Mouse (Mus musculus) heart, embryonic 14.5 days (tissue): ENCODE data around the gene Wdtc1. TPM values are rescaled to one million over a fixed set of nuclear protein-coding genes. Genes with fewer than 3 reads are reported as not detected.
A peak's percentile ranks its signal among the peaks of the same experiment; 100 is the strongest.

ENCODE experiments used
- ATAC-seq: fragments of 200-750 bp; cut with Nextera tagmentation; 2 replicates; pipeline ENCODE4 v1.8.0; 2017; ENCODE audit warnings: low read depth, moderate TSS enrichment; ENCODE audit not compliant: insufficient number of reproducible peaks, insufficient read depth, low FRiP score
- H3K27ac ChIP-seq, 2 experiments: fragments of 200-500 bp in 1 of 2; fragments of 300-500 bp in 1 of 2; sonication (generic) in 1 of 2; replicated peaks in 1 of 2; 2 replicates each; pipeline ENCODE4 v1.5.1; 2012 to 2014; ENCODE audit warnings: low read depth in 2 of 2, low read length in 2 of 2, control low read depth in 1 of 2, mild to moderate bottlenecking in 1 of 2, mixed read lengths in 1 of 2; ENCODE audit not compliant: control insufficient read depth in 1 of 2, insufficient read depth in 1 of 2
- H3K27me3 ChIP-seq: fragments of 300-500 bp; sonication (generic); 2 replicates; pipeline ENCODE4 v1.6.1; 2014; ENCODE audit warnings: mild to moderate bottlenecking, low read length, control low read depth; ENCODE audit not compliant: control insufficient read depth, insufficient read depth
- H3K36me3 ChIP-seq: fragments of 300-500 bp; sonication (generic); 2 replicates; pipeline ENCODE4 v1.6.1; 2014; ENCODE audit warnings: mild to moderate bottlenecking, control low read depth, low read length, mixed read lengths; ENCODE audit not compliant: control insufficient read depth, insufficient read depth
- H3K4me1 ChIP-seq, 2 experiments: fragments of 200-500 bp in 1 of 2; fragments of 300-500 bp in 1 of 2; sonication (generic) in 1 of 2; 2 replicates each; pipeline ENCODE4 v1.6.1; 2012 to 2014; ENCODE audit warnings: low read length in 2 of 2, control low read depth in 1 of 2, mixed read lengths in 1 of 2; ENCODE audit not compliant: control insufficient read depth in 2 of 2, insufficient read depth in 2 of 2
- H3K4me2 ChIP-seq: fragments of 300-500 bp; sonication (generic); 2 replicates; pipeline ENCODE4 v1.6.1; 2014; ENCODE audit warnings: mild to moderate bottlenecking, low read length
- H3K4me3 ChIP-seq, 2 experiments: fragments of 200-500 bp in 1 of 2; fragments of 300-500 bp in 1 of 2; sonication (generic) in 1 of 2; 2 replicates each; pipeline ENCODE4 v1.5.1; 2012 to 2014; ENCODE audit warnings: low read length in 2 of 2, mild to moderate bottlenecking in 2 of 2, control low read depth in 1 of 2, low read depth in 1 of 2, moderate library complexity in 1 of 2; ENCODE audit not compliant: control insufficient read depth in 1 of 2, insufficient read depth in 1 of 2
- H3K9ac ChIP-seq: fragments of 300-500 bp; sonication (generic); 2 replicates; pipeline ENCODE4 v1.6.1; 2014; ENCODE audit warnings: mild to moderate bottlenecking, low read length
- H3K9me3 ChIP-seq: fragments of 300-500 bp; sonication (generic); 2 replicates; pipeline ENCODE4 v1.6.1; 2016; ENCODE audit warnings: low read length, control low read depth; ENCODE audit not compliant: control insufficient read depth
- WGBS: fragments of 180-500 bp; shearing (Covaris S2); extraction: QIAGEN DNeasy Blood & Tissue Kit; methylation state at CpG from one replicate; pipeline ENCODE4 v1.1.7; 2014; 5-methylcytosine and 5-hydroxymethylcytosine counted together
- polyA plus RNA-seq: library from polyadenylated mRNA; unstranded; fragments of >200 nt; fragmentation: Nextera tagmentation; extraction: Ambion mirVana; gene quantifications from 2 replicates; pipeline ENCODE4 v1.2.1, GENCODE M21; 2014

Gene Wdtc1
- polyA plus RNA-seq, 1 experiment from 2014 or later: 17.3 TPM

DNA sequence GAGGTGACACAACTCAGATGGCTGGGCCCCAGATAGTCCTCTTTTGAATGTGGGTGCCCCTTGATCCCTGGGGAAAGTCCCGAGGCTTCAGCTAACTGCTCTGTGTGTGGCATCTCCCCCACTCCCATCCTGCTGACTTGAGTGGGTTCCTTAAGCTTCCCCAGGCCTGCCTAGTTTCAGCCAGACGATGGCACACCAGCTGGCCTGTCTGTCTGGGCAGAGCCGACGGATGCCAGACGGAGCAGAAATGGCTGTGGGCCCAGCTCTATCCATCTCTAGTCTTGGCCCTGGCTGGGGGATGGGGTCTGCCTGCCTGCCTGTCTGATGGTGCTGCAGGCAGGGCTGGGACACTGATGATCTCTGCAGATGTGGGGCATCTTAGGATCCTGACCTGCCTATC lies 53.6 kb downstream of the Wdtc1 start:
- H3K4me3 ChIP-seq: no peak overlapping the region
- WGBS: 56% methylated on average over 5 of the region's 5 CpGs
- no peak for ATAC-seq
- no peaks in the 10 kb centered on the region for H3K27me3 ChIP-seq
- no peaks in the 10 kb centered on the region for H3K9me3 ChIP-seq
- H3K9ac ChIP-seq: no peak overlapping the region
- H3K4me1 ChIP-seq: peaks cover 5 to 7% of the 10 kb centered on the region in 2 experiments; a peak in 3 of 4 replicates
- no peak overlapping the region for H3K27ac ChIP-seq
- no peak overlapping the region for H3K4me2 ChIP-seq
- H3K36me3 ChIP-seq: peaks cover 73% of the 10 kb centered on the region

DNA sequence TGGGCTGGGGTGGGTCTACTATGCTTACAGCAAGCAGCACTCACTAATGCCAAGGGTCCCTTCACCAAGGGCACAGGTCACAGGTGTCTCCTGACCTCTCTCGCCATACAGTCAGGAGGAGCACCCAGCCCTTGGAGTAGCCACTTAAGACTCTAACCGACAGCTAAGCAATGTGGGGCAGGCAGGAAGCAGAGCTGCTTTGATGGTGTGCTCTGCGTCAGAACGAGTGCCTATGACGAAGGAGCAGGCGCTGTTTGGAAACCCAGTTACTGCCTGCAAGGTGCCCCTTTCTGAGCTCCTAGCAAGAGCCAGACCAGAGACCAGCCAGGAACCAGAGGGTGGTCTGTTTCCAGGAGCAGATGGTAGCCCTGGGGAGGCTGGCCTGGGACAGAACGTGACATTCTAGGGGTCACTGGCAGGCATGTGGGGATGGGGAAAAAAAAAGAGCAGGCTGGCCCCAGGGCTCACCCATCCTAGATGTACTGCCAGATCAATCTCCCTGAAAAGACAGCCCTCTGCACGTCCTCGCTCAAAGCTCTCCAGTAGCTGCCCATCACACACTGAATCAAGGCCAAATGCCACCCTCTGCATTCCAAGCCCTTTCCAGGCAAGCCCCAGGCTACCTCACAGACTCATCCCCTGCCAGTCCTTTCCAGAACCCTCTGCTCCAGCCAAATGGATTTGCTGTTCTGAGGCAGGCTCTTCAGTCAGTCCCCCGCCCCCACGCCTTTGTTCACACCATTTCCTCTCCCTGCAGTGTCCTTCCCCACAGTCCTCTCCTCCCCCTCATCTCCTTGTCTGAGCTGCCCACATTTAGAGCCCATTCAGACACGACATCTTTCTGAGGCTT lies 54.5 kb downstream of the Wdtc1 start:
- no peak overlapping the region for H3K27ac ChIP-seq
- H3K36me3 ChIP-seq: peaks cover 73% of the 10 kb centered on the region
- H3K9me3 ChIP-seq: no peaks in the 10 kb centered on the region
- peaks cover 5 to 7% of the 10 kb centered on the region in 2 experiments; a peak in 3 of 4 replicates for H3K4me1 ChIP-seq
- H3K9ac ChIP-seq: no peak overlapping the region
- 50% methylated on average over 12 of the region's 12 CpGs for WGBS
- no peaks in the 10 kb centered on the region for H3K27me3 ChIP-seq
- H3K4me3 ChIP-seq: no peak overlapping the region
- H3K4me2 ChIP-seq: no peak overlapping the region
- no peak for ATAC-seq

DNA sequence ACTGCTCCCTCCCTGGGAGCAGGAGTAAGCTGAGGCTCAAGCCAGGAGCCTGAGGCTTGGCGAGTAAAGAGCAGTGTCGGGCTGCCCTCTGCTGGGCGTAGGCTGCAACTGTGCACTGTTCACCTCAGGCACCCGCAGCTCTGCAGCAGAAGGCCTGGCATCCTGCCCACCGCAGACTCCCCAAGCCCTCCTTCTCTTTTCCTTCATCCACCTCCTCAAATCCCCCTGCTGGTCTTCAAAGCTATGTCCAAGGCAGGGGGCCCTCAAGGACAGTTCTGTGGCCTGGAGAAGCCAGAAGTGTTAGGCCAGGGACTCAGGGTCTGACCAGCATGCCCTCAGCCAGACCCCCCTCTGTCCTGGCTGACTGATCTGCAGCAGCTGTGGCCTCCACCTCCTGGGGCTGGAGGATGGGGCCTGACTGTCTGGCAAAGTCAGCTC lies 55.5 kb downstream of the Wdtc1 start:
- H3K4me3 ChIP-seq: no peak overlapping the region
- H3K36me3 ChIP-seq: peaks cover 70% of the 10 kb centered on the region
- H3K4me2 ChIP-seq: no peak overlapping the region
- H3K4me1 ChIP-seq: peaks cover 7 to 9% of the 10 kb centered on the region in 2 experiments
- H3K9ac ChIP-seq: no peak overlapping the region
- H3K27ac ChIP-seq: no peak overlapping the region
- H3K27me3 ChIP-seq: no peaks in the 10 kb centered on the region
- 2% methylated on average over 5 of the region's 5 CpGs for WGBS
- 0 out of 2 replicates have a peak, but pooled peaks have one; percentile 42 for ATAC-seq
- no peaks in the 10 kb centered on the region for H3K9me3 ChIP-seq

DNA sequence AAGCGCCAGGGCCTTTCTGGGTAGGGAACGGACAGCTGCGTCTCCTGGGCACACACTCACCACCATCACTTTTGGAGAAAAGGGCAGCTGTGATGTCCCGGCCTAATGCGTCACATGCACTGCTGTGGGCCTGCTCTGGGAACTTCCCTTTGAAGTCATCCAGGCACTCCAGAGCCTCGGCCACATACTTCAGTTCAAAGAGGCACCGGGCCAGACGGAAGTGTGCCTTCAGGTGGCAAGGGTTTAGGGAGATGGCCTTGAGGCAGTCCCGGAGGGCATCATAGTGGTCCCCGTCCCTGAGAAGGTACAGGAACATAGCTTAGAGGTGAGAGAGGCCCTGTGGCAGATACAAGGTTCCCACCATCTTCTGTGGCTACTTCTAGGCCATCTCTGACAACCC lies 55.9 kb downstream of the Wdtc1 start:
- Histone ChIP-seq H3K9me3 (no peaks in the 10 kb centered on the region), H3K36me3 (peaks cover 67% of the 10 kb centered on the region), H3K9ac (no peak overlapping the region), H3K4me2 (no peak overlapping the region), H3K4me1 (peaks cover 7 to 9% of the 10 kb centered on the region in 2 experiments), H3K27ac (no peak overlapping the region), H3K27me3 (no peaks in the 10 kb centered on the region), H3K4me3 (no peak overlapping the region)
- WGBS: 60% methylated on average over 10 of the region's 10 CpGs
- ATAC-seq: no peak

DNA sequence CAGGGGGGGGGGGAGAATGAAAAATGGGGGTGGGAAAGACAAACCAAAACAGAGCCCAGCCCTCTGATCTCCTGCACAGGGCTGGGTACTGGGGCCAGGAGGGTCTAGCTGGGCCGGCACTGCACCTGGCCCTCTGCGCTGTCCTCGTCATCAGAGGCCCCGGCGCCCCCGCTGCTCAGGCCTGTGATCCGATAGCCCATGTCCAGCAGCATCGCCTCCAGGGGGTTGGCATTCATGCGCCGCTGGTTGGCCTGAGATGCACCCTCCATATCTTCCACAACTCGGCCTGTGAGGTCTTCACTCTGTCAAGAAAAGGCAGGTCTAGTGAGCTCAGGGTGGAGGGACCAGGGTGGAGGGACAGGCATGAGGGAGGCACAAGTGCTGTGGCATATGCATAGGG lies 59.2 kb downstream of the Wdtc1 start:
- Histone ChIP-seq H3K4me2 (no peak overlapping the region), H3K4me3 (no peak overlapping the region), H3K9me3 (no peaks in the 10 kb centered on the region), H3K27ac (no peak overlapping the region), H3K27me3 (no peaks in the 10 kb centered on the region), H3K36me3 (peaks cover 40% of the 10 kb centered on the region), H3K9ac (no peak overlapping the region), H3K4me1 (peaks cover 7 to 9% of the 10 kb centered on the region in 2 experiments)
- WGBS: 51% methylated on average over 11 of the region's 11 CpGs
- ATAC-seq: no peak

DNA sequence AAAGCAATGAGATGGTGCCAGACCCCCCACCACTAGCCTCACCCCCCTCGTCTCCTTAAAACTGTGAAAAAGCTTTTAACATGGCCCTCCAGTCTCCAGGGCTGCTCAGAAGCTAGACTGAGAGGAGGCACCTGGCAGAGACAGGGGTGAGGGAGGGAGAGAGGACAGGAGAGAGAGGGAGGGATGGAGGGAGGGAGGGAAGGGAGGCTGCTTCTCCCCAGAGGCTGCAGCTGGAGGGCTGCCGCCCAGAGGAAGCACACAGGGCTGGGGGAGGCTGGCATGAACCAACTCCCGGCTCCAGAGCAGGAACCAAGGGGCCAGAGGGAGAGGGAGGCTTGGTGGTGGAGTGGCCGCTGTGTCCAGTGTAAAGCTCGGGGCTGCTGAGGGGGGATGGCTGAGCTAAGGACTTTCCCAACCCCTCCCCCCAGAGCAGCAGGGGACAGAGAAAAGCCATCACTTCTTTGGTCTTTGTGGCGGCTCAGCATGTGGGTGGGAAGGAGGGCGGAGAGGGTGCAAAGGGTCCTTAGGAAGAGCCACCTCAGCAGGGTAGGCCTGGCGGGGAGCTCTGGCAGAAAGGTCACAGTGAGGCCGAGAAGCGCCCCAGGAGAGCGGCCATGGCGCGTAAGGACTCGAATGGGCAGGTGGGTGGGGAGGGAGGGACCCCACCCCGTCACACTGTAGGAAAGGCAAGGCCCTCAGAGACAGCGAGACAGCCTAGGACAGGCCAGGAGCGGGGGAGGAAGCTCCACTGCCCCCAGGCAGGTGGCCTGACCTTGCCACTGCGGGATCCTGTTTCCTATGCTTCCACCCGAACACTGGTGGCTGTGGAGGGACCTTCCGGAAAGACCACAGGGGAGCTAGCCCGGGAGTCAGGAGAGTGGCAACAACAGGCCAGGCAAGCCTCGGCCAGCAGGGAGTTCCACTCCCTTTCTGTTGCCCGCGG lies 60.1 kb downstream of the Wdtc1 start:
- no peak overlapping the region for H3K4me3 ChIP-seq
- 43% methylated on average over 24 of the region's 24 CpGs for WGBS
- peaks cover 5 to 7% of the 10 kb centered on the region in 2 experiments for H3K4me1 ChIP-seq
- no peak for ATAC-seq
- H3K9me3 ChIP-seq: no peaks in the 10 kb centered on the region
- H3K27me3 ChIP-seq: no peaks in the 10 kb centered on the region
- no peak overlapping the region for H3K4me2 ChIP-seq
- peaks cover 40% of the 10 kb centered on the region for H3K36me3 ChIP-seq
- H3K9ac ChIP-seq: no peak overlapping the region; the same call in 1 of the 2 replicates
- H3K27ac ChIP-seq: no peak overlapping the region

DNA sequence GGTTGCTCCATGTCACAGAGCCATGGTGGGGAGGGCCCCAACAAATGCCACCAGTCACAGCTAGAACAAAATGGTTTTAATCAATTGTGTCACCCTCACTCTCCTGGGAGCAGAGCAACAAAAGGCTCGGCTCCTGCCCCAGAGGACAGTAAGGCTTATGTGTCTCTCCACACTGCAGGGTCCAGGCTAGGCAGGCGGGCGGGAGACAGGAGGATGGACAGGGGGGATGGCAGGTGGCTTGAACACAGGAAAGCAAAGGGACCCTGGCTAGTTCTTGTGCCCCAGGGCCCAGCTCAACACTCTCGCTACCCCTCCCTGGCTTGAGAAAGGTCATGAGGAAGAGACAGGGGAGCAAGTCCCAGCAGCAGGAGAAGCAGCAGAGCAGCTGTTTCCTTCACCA lies 60.9 kb downstream of the Wdtc1 start:
- Histone ChIP-seq H3K27me3 (no peaks in the 10 kb centered on the region), H3K4me2 (no peak overlapping the region), H3K4me3 (no peak overlapping the region), H3K36me3 (peaks cover 40% of the 10 kb centered on the region), H3K27ac (no peak overlapping the region), H3K9ac (no peak overlapping the region), H3K9me3 (no peaks in the 10 kb centered on the region), H3K4me1 (peaks cover 4 to 5% of the 10 kb centered on the region in 2 experiments)
- WGBS: 89% methylated on average over 4 of the region's 4 CpGs
- no peak for ATAC-seq
